ENCODE assay signal across 10 mouse cellular contexts in the genomic region with DNA sequence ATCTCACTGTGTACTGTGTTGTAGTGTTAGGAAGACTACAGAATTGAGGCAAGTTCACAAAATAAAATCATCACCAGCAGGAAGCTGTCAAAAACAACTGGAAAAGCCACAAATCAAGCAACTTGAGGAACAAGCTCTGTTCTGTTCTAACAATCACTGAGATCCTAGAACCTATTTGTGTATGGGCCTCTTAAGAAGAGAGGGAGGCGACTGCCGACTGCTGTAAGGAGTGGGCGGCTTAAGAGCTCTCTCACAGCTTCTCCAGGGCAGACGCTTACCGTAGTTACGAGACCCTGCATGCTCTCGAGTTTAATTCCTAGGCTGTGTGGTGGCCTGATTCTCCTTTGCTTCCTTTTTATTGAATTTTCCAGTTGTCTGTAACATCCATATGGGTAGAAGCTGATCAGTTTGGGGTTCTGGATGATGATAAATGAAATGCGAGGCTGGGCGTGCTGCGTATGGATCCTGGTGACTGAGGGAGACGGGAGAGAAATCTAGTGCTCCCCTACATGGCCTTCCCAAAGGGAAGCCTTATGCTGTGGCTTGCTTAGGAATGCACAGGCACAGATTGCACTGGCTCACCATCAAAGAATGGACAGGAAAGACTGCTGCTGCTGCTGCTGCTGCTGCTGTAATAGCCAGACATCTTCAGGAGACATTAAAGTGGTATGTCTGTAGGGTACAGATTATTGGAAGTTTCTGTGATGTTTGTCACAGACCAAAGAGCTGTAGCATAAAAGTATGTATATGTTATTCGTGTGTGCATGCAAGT.
DNase-seq lines count a peak whose midpoint lies in the region; ATAC-seq and TF ChIP-seq lines count a peak whose summit lies in the region.
"Had no signal": no experiment of that assay in that cellular context is flagged by ENCODE, and none has a peak within 500 bp of the region (broad histone marks: within the 10 kb centered on the region; RNA-seq: fewer than 3 reads in every experiment).

No protein-coding gene starts in this region.

- no peaks in the 10 kb centered on the region for H3K36me3 ChIP-seq in intestine, embryonic 15.5 days

- H3K4me1 ChIP-seq in intestine, embryonic 15.5 days (replicated peaks), result peaks cover 29% of the 10 kb centered on the region

- no peak overlapping the region for H3K4me3 ChIP-seq in intestine, embryonic 15.5 days (replicated peaks)

- in situ Hi-C loops in Patski (cut with MboI; ENCODE audit: low pct_unique_long_range_greater_than_20kb), result no loop called here

- H3K4me2 ChIP-seq in intestine, embryonic 15.5 days (replicated peaks), result 0 out of 2 replicates have a peak overlapping the region, but pooled peaks have one; percentile 14

- POLR2A ChIA-PET in Patski (lab: Charles Lee), result interaction anchor here (0.9 to 2.0 kb wide), 5 partner anchors 9 to 96 kb away, joined by 3 to 5 read pairs (median 4); no protein-coding TSS in a partner anchor

- 49% methylated on average over 12 of the region's 12 CpGs for WGBS in intestine, embryonic 15.5 days

- DNase-seq in cerebellum, adult 8-10 months, result peak; percentile 5
- no peak for DNase-seq in cerebellum, postnatal 10 days
- peak; percentile 23 to 51 for DNase-seq in kidney, postnatal 36 days
- DNase-seq in kidney, postnatal 25 days, result no peak
- DNase-seq in Patski (ENCODE audit: low read depth, low spot score), result no peak
- no peak for DNase-seq in layer of hippocampus, postnatal 25 days (ENCODE audit: extremely low spot score in 1 of 2, low spot score in 1 of 2)
- DNase-seq: right cerebral cortex, adult 18-20 months had no signal

- CTCF ChIA-PET in Patski (lab: Charles Lee), result no interaction called here

- H3K27ac ChIP-seq in intestine, embryonic 15.5 days, result peak overlapping the region; percentile 63

- H3K27me3 ChIP-seq in Patski, result no peaks in the 10 kb centered on the region
- no peaks in the 10 kb centered on the region for H3K27me3 ChIP-seq in intestine, embryonic 15.5 days (replicated peaks)

- no peak overlapping the region for H3K9ac ChIP-seq in intestine, embryonic 15.5 days

- TF ChIP-seq CTCF in Patski (IDR thresholded peaks at IDR 0.05), result no peak

- ATAC-seq in Patski, result peak; percentile 49
- ATAC-seq in intestine, embryonic 15.5 days, result no peak; the same call in 1 of the 2 replicates
- no peak for ATAC-seq in activated CD4-positive, CD25-positive, alpha-beta regulatory T cell, adult 4 months
- ATAC-seq: midbrain, embryonic 16.5 days had no signal

- no peaks in the 10 kb centered on the region for H3K9me3 ChIP-seq in intestine, embryonic 15.5 days

Comparison
In these comparisons a context has a peak if more than half of its experiments do, and no peak if none do; other contexts are left out.
1. DNase-seq: peak in cerebellum, adult 8-10 months (single experiment) and kidney, postnatal 36 days (2 of 2); none in cerebellum, postnatal 10 days (0 of 2), kidney, postnatal 25 days (0 of 2), Patski (single experiment) and layer of hippocampus, postnatal 25 days (0 of 2).